Mouse (Mus musculus) adrenal gland (tissue): ENCODE measurements around the gene Asb16.

Experiments
- microRNA-seq, 2 experiments: library from miRNA; unstranded; fragments of <30 nt; microRNA quantifications; one replicate each; pipeline ENCODE4; 2019

The Asb16 gene

Small RNA genes lying within 50 kb of the gene (microRNA-seq; reads per million reads assigned to microRNA genes)
- gene Mir8101 = 1.7 reads per million in 2 experiments
